Mouse (Mus musculus): Measurements from ENCODE around the gene Ethe1. TPM values are rescaled to one million over a fixed set of nuclear protein-coding genes. Genes with fewer than 3 reads are reported as not detected.
"Not testable (repeated sequence)": the region's sequence is repeated elsewhere in the genome, so short reads cannot be mapped to it uniquely, and the experiment has no call there.

Ethe1 gene
- polyA plus RNA-seq, 1 experiment from 2014 or later: 25.6 TPM

DNA sequence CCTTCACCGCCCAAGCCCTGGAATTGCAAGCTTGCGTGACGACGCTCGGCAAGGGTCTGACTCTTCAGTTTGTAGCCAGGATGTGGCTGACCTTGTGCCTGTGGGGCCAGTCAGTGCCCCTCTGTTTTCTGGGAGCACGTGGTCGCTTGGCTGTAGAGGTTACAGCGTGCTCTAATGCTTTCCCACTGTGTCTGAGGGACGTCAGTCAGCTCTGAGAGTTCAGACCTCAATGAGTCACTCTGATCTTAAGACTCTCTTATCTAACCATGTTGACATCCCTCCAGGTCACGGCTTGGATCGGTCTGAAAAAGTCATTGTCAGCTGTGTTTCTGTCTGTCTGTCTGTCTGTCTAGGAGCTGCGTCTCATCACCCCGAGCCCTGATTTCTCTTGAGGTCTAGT lies 27.5 kb downstream of the Ethe1 start:
- no peak for ATAC-seq (ENCODE audit: insufficient number of reproducible peaks, insufficient read depth, low FRiP score, low TSS enrichment, low read depth)
- H3K27me3 ChIP-seq: peaks cover 55% of the 10 kb centered on the region
- 79% methylated on average over 13 of the region's 13 CpGs for WGBS

DNA sequence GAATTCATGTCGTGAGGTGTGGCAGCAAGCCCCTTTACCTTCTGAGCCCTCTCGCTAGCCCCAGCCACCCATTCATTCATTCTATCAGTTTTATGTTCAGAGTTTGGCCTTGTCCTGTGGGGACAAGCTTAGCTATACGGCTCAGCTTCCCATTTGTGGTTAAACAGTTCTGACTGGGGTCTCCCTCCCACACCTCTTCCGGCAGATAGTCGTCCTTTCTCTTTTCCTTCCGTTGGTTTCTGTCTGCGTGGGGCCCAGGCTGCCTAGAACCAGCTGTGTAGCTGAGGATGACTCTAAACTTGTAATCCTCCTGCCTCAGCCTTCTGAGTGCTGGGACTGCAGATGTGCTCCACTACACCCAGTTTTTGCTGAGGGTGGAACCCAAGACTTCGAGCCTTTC lies 30.4 kb downstream of the Ethe1 start:
- WGBS: 85% methylated on average over 8 of the region's 8 CpGs
- H3K9ac ChIP-seq (replicated peaks): no peak overlapping the region
- no peaks in the 10 kb centered on the region for H3K36me3 ChIP-seq
- ATAC-seq (ENCODE audit: insufficient number of reproducible peaks, insufficient read depth, low FRiP score, low TSS enrichment, low read depth): no peak
- peaks cover 29% of the 10 kb centered on the region for H3K27me3 ChIP-seq
- H3K4me1 ChIP-seq (replicated peaks): peaks cover 2% of the 10 kb centered on the region
- no peak overlapping the region for H3K4me3 ChIP-seq (replicated peaks)
- peaks cover 8% of the 10 kb centered on the region; the same call in 1 of the 2 replicates for H3K9me3 ChIP-seq
- no peak overlapping the region for H3K27ac ChIP-seq
- no peak overlapping the region for H3K4me2 ChIP-seq

More for the DNA sequence above, 27.5 kb downstream of the Ethe1 start:
- Histone ChIP-seq H3K4me1 (replicated peaks) (peaks cover 24% of the 10 kb centered on the region), H3K9ac (replicated peaks) (no peak overlapping the region), H3K9me3 (0 out of 2 replicates have a peak, but pooled peaks cover 3% of the 10 kb centered on the region), H3K36me3 (no peaks in the 10 kb centered on the region), H3K27ac (no peak overlapping the region), H3K4me3 (replicated peaks) (no peak overlapping the region), H3K4me2 (no peak overlapping the region)

DNA sequence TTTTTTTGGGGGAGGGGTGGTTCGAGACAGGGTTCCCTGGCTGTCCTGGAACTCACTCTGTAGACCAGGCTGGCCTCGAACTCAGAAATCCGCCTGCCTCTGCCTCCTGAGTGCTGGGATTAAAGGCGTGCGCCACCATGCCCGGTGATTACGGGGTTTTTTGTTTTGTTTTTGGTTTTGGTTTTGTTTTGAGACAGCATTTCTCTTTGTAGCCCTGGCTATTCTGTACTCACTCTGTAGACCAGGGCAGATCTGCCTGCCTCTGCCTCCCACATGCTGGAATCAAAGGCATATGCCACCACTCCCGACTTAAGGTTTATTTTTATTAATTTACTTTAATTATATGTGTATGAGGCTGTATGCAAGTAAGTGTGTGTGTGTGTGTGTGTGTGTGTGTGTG lies 31.0 kb downstream of the Ethe1 start:
- H3K4me1 ChIP-seq (replicated peaks); H3K9ac ChIP-seq (replicated peaks); H3K36me3 ChIP-seq; H3K4me3 ChIP-seq (replicated peaks); H3K9me3 ChIP-seq; H3K27ac ChIP-seq; ATAC-seq (ENCODE audit: insufficient number of reproducible peaks, insufficient read depth, low FRiP score, low TSS enrichment, low read depth); H3K4me2 ChIP-seq: not testable (repeated sequence)
- peaks cover 23% of the 10 kb centered on the region for H3K27me3 ChIP-seq
- WGBS: 91% methylated on average over 8 of the region's 8 CpGs

DNA sequence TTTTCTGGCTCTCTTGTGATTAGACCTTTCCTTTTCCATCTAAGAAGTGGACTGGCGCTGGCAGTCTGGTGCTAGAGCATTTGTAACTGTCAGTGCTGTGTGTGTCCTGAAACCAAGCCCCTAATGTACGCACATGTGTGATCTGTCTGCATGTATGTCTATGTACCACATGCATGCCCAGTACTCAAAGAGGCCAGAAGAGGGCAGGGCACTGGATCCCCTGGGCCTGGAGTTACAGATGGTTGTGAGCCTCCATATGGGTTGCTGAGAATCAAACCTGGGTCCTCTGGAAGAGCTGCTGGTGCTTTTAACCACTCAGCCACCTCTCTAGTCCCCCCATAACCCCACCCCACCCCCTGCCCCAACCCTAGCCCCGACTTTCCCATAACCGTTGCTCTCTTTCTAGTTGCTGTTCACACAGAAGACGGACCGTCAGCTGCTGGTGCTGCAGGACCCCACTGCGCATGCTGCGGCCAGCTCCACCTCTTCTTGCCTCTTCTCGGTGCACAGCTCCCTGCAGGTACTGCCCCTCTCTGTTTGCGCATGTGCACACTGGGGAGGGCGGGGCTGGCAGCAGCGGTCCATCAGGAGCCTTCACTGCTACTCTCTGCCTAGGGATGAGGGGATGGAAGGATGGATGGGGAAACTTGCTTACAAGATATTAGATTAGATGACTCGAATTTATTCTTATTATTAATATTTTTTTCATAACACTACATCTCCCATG lies 32.5 kb downstream of the Ethe1 start:
- 44% methylated on average over 13 of the region's 13 CpGs for WGBS
- Histone ChIP-seq H3K9me3 (peaks cover 8% of the 10 kb centered on the region; the same call in 1 of the 2 replicates), H3K9ac (replicated peaks) (no peak overlapping the region), H3K4me3 (replicated peaks) (no peak overlapping the region), H3K27ac (no peak overlapping the region), H3K27me3 (peaks cover 16% of the 10 kb centered on the region; the same call in 1 of the 2 replicates), H3K4me1 (replicated peaks) (no peaks in the 10 kb centered on the region; the same call in 1 of the 2 replicates), H3K4me2 (no peak overlapping the region), H3K36me3 (no peaks in the 10 kb centered on the region)
- no peak for ATAC-seq (ENCODE audit: insufficient number of reproducible peaks, insufficient read depth, low FRiP score, low TSS enrichment, low read depth)

DNA sequence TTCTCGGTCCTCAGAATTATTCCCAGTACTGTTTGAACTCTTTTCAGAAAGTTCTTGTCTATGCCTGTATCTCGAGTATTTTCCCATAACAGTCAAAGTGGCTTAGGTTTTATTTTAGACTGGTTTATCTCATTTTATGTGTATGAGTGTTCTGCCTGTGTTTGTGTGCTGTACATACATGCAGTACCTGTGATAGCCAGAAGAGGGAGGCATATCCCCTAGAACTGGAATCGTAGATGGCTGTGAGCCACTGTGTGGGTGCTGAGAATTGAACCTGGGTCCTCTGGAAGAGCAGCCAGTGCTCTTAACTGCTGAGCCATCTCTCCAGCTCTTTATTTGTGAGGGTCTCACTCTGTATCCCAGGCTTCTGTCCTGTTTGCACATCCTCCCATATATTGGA lies 33.9 kb downstream of the Ethe1 start:
- Histone ChIP-seq H3K27ac (no peak overlapping the region), H3K9me3 (peaks cover 8% of the 10 kb centered on the region; the same call in 1 of the 2 replicates), H3K4me3 (replicated peaks) (no peak overlapping the region), H3K27me3 (peaks cover 13% of the 10 kb centered on the region; the same call in 1 of the 2 replicates), H3K4me2 (no peak overlapping the region), H3K9ac (replicated peaks) (no peak overlapping the region), H3K4me1 (replicated peaks) (no peaks in the 10 kb centered on the region; the same call in 1 of the 2 replicates), H3K36me3 (no peaks in the 10 kb centered on the region)
- ATAC-seq (ENCODE audit: insufficient number of reproducible peaks, insufficient read depth, low FRiP score, low TSS enrichment, low read depth): no peak
- WGBS: 81% methylated on average over 3 of the region's 3 CpGs

DNA sequence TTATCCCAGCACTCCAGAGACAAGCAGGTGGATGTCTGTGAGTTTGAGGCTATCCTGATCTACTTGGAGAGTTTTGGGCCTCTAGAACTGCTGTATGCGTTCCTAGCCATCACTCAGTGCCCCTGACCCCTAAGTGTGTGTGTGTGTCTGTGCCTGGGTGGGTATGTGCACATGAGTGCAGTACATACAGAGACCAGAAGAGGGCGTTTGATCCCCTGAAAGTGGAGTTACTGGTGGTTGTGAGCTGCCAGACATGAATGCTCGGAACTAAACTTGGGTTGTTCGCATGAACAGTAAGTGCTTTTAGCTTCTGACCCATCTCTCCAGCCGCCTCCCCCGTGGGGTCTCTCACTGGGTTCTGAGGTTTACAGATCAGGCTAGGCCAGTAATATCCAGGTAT lies 35.6 kb downstream of the Ethe1 start:
- H3K4me1 ChIP-seq (replicated peaks): no peaks in the 10 kb centered on the region; the same call in 1 of the 2 replicates
- H3K4me3 ChIP-seq (replicated peaks): no peak overlapping the region
- H3K36me3 ChIP-seq: no peaks in the 10 kb centered on the region
- H3K9me3 ChIP-seq: peaks cover 8% of the 10 kb centered on the region; the same call in 1 of the 2 replicates
- H3K4me2 ChIP-seq: no peak overlapping the region
- H3K9ac ChIP-seq (replicated peaks): no peak overlapping the region
- peaks cover 17% of the 10 kb centered on the region; the same call in 1 of the 2 replicates for H3K27me3 ChIP-seq
- H3K27ac ChIP-seq: no peak overlapping the region
- ATAC-seq (ENCODE audit: insufficient number of reproducible peaks, insufficient read depth, low FRiP score, low TSS enrichment, low read depth): no peak
- 83% methylated on average over 6 of the region's 6 CpGs for WGBS

DNA sequence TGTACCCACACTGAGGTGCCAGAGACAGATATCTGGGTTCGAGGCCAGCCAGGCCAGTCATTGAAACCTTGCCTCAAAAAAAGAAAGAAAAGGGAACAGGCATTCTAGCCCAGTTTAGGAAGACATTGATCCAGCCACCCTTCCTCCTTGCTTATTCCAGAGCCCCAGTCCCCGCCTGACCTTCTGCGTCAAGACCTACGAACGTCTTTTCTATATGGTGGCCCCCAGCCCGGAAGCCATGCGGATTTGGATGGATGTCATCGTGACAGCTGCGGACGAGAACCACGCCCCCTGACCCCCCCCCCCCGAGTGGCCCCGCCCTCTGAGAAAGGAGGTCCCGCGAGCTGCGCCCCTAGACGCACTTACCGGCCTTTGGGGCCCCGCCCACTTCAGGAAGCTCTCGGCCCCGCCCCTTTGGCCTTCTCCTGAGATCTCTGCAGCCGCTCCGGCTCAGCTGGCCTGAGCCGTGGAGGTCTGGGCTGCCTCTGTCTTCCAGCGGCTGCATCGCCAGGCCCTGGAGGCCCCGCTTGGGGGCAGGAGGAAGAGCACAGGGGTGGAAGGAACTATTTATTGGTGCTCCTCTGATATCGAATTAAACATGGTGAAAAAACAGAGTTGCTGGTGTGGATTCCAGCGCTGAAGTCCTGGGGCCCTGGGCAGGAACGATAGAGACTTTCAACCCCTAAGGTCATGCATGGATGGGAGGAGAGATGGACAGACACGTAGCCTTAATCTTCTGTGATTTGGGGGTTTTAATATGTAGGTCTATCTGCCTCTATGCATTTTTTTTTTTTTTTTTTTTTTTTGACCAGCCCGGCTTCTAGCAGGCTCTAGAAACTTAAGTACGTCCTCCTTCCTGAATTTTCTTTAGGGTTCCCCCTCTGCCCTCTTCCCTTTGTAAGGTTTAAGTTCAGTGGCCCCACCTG lies 41.6 kb downstream of the Ethe1 start:
- Histone ChIP-seq H3K4me3 (replicated peaks) (peak overlapping the region; percentile 34), H3K9ac (replicated peaks) (peak overlapping the region; percentile 56), H3K36me3 (no peaks in the 10 kb centered on the region), H3K27ac (no peak overlapping the region), H3K27me3 (peaks cover 8% of the 10 kb centered on the region; the same call in 1 of the 2 replicates), H3K4me2 (peak overlapping the region; percentile 60), H3K9me3 (peaks cover 6% of the 10 kb centered on the region; the same call in 1 of the 2 replicates), H3K4me1 (replicated peaks) (peaks cover 7% of the 10 kb centered on the region; the same call in 1 of the 2 replicates)
- 11% methylated on average over 33 of the region's 33 CpGs for WGBS
- peak; percentile 74 for ATAC-seq (ENCODE audit: insufficient number of reproducible peaks, insufficient read depth, low FRiP score, low TSS enrichment, low read depth)

DNA sequence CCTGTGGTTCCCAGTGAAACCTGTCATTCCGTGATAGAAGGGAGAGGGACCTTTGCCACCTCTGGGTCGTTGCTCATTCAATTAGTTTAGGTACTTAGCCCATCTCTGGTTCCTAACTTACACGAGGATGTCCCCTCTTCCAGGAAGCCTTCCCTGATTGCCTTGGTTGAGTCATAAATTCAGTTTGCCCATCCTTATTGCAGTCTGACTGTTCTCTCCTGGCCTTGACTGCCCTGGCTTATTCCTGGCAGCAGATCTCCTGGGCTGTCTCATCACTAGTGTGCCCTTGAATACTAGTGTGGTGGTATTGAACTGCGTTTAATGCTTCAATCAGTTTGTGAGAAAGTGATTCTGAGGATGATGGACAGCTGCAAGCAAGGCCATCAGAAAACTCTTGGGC lies 42.3 kb downstream of the Ethe1 start:
- H3K4me3 ChIP-seq (replicated peaks): no peak overlapping the region
- no peak overlapping the region for H3K4me2 ChIP-seq
- H3K27me3 ChIP-seq: peaks cover 5% of the 10 kb centered on the region; the same call in 1 of the 2 replicates
- no peak overlapping the region for H3K9ac ChIP-seq (replicated peaks)
- 63% methylated on average over 4 of the region's 4 CpGs for WGBS
- no peak for ATAC-seq (ENCODE audit: insufficient number of reproducible peaks, insufficient read depth, low FRiP score, low TSS enrichment, low read depth)
- H3K4me1 ChIP-seq (replicated peaks): peaks cover 7% of the 10 kb centered on the region; the same call in 1 of the 2 replicates
- H3K36me3 ChIP-seq: no peaks in the 10 kb centered on the region
- peaks cover 6% of the 10 kb centered on the region; the same call in 1 of the 2 replicates for H3K9me3 ChIP-seq
- no peak overlapping the region for H3K27ac ChIP-seq

DNA sequence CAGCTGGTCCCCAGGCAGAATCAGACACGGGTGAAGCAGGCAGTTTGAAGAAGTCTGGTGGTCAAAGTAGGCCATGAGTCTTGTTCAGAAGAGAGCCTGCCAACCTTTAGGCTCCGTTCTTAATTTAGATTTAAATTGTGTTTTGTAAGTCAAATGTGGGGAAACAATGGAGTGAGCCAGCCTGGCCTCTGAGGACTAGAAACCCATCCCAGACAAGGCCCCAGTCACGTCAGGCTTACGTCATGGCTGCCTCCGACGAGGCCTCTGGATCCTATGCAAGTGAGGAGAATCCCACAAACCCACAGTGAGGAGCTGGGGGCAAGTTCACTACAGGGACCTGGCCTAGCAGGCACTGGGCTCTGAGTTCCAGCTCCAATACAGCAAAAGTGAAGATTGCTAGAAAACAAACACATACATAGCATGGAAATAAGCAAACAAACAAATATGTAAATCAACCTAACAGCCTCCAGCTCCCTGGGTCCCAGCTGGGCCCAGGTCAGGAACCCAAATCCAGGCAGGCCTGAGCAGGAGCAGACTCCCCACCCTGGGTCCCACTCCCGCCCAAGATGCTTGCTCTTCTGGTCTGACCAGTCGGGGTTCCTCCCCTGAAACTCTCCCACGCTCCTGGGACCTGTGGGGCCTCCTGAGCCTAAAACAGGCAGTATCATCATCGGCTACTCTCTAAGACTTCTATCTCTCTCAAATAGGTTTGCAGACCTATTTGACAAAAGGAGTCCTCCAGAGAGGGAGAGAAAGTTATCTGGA lies 43.0 kb downstream of the Ethe1 start:
- H3K9me3 ChIP-seq: peaks cover 6% of the 10 kb centered on the region; the same call in 1 of the 2 replicates
- H3K4me3 ChIP-seq (replicated peaks): no peak overlapping the region
- ATAC-seq (ENCODE audit: insufficient number of reproducible peaks, insufficient read depth, low FRiP score, low TSS enrichment, low read depth): no peak
- peaks cover 7% of the 10 kb centered on the region; the same call in 1 of the 2 replicates for H3K27me3 ChIP-seq
- H3K36me3 ChIP-seq: no peaks in the 10 kb centered on the region
- H3K4me1 ChIP-seq (replicated peaks): peaks cover 7% of the 10 kb centered on the region; the same call in 1 of the 2 replicates
- 67% methylated on average over 10 of the region's 10 CpGs for WGBS
- no peak overlapping the region for H3K4me2 ChIP-seq
- no peak overlapping the region for H3K9ac ChIP-seq (replicated peaks)
- H3K27ac ChIP-seq: no peak overlapping the region

DNA sequence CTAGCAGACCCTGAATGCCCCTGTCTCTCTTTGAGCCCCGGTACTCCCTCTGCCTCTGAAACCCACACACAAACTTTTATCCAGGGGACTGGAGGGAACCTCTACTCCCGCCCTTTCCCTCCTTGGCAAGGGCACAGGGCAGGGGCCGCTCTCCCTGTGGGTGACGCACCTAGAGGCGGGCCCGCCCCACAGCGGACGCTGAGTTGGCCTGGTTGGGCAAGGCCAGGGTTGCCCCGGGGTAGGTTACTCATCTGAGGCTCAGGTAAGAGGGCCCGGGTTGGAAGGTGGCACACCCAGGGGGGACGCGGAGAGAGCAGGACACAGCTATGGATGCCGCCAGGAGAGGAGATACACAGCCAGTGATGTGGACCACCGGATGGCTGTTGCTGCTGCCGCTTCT lies 48.9 kb downstream of the Ethe1 start, which contains the start of gene Lypd3:
TSS of gene Lypd3 (plus strand) at position 287 of the 400 bp plus-strand sequence.
- H3K27ac ChIP-seq: no peak within 1 kb of the TSS
- peak within 1 kb of the TSS; percentile 68 for H3K4me2 ChIP-seq
- no peak for ATAC-seq (ENCODE audit: insufficient number of reproducible peaks, insufficient read depth, low FRiP score, low TSS enrichment, low read depth)
- no peaks in the 10 kb centered on the region for H3K36me3 ChIP-seq
- H3K27me3 ChIP-seq: peaks cover 57% of the 10 kb centered on the region
- H3K9ac ChIP-seq (replicated peaks): no peak within 1 kb of the TSS; the same call in 1 of the 2 replicates
- peak within 1 kb of the TSS; percentile 40 for H3K4me3 ChIP-seq (replicated peaks)
- H3K4me1 ChIP-seq (replicated peaks): peaks cover 16% of the 10 kb centered on the region
- H3K9me3 ChIP-seq: peaks cover 6% of the 10 kb centered on the region; the same call in 1 of the 2 replicates
- WGBS: 19% methylated on average over 15 of the region's 15 CpGs

All from limb, embryonic 12.5 days (tissue).